Mouse (Mus musculus) lung, postnatal 0 days (tissue): ENCODE measurements at regions not wholly inside any gene's neighbourhood (a gene's known extent, or its start where the extent isn't known, plus 50 kb on each side); places are given as distances from the start of the nearest gene placed in this dataset.

Experiments
- ATAC-seq: fragments of 200-750 bp; cut with Nextera tagmentation; 2 replicates; pipeline ENCODE4 v1.8.0; 2017; ENCODE audit warnings: moderate library complexity
- DNase-seq: peaks from one replicate; pipeline ENCODE4 v3.0.0-alpha.2; 2016; ENCODE audit warnings: low spot score
- H3K27ac ChIP-seq: fragments of 300-500 bp; sonication (generic); 2 replicates; pipeline ENCODE4 v1.5.1; 2014; ENCODE audit warnings: antibody characterized with exemption, mild to moderate bottlenecking, low read length, mixed read lengths
- H3K27me3 ChIP-seq: fragments of 300-500 bp; sonication (generic); replicated peaks from 2 replicates; pipeline ENCODE4 v1.6.1; 2014; ENCODE audit warnings: low read length, mixed read lengths; ENCODE audit not compliant: insufficient read depth
- H3K36me3 ChIP-seq: fragments of 300-500 bp; sonication (generic); 2 replicates; pipeline ENCODE4 v1.6.1; 2014; ENCODE audit warnings: low read length, mixed read lengths; ENCODE audit not compliant: insufficient read depth
- H3K4me1 ChIP-seq: fragments of 300-500 bp; sonication (generic); 2 replicates; pipeline ENCODE4 v1.6.1; 2014; ENCODE audit warnings: antibody characterized with exemption, low read depth, low read length, mixed read lengths; ENCODE audit not compliant: insufficient read depth
- H3K4me2 ChIP-seq: fragments of 300-500 bp; sonication (generic); replicated peaks from 2 replicates; pipeline ENCODE4 v1.6.1; 2014; ENCODE audit warnings: low read depth, mild to moderate bottlenecking, low read length, moderate library complexity, mixed read lengths
- H3K4me3 ChIP-seq: fragments of 300-500 bp; sonication (generic); 2 replicates; pipeline ENCODE4 v1.5.1; 2014; ENCODE audit warnings: low read depth, low read length
- H3K9ac ChIP-seq: fragments of 300-500 bp; sonication (generic); replicated peaks from 2 replicates; pipeline ENCODE4 v1.6.1; 2014; ENCODE audit warnings: low read depth, mild to moderate bottlenecking
- H3K9me3 ChIP-seq: fragments of 300-500 bp; sonication (generic); 2 replicates; pipeline ENCODE4 v1.6.1; 2016; ENCODE audit warnings: low read length, mixed read lengths
- CTCF ChIP-seq: IDR thresholded peaks from 2 replicates; pipeline ENCODE4 v1.5.1; 2016; ENCODE audit warnings: antibody characterized with exemption, mild to moderate bottlenecking
- EP300 ChIP-seq: IDR thresholded peaks from 2 replicates; pipeline ENCODE4 v1.6.1; 2016; ENCODE audit warnings: antibody characterized with exemption, mild to moderate bottlenecking, control low read depth
- WGBS: fragments of 180-500 bp; shearing (Covaris S2); extraction: QIAGEN DNeasy Blood & Tissue Kit; methylation state at CpG from one replicate; pipeline ENCODE4 v1.1.7; 2014; 5-methylcytosine and 5-hydroxymethylcytosine counted together

- Histone ChIP-seq H3K36me3 (no peaks in the 10 kb centered on the region), H3K27ac (peak overlapping the region; percentile 59; the same call in 1 of the 2 replicates), H3K4me2 (no peak overlapping the region), H3K27me3 (no peaks in the 10 kb centered on the region), H3K4me1 (no peaks in the 10 kb centered on the region), H3K9ac (no peak overlapping the region), H3K9me3 (no peaks in the 10 kb centered on the region), H3K4me3 (no peak overlapping the region)
- DNase-seq (peak; percentile 78), ATAC-seq (peak; percentile 93)
- WGBS = 52% methylated on average over 3 of the region's 3 CpGs
- TF ChIP-seq EP300 (peak; percentile 89), CTCF (no peak)
Observed at GRCm38 (mm10) chr6:81647615-81648375, 275.7 kb upstream of the Gcfc2 start.

- no peak overlapping the region for H3K4me2 ChIP-seq
- no peak overlapping the region for H3K9ac ChIP-seq
- H3K4me3 ChIP-seq = no peak overlapping the region
- no peaks in the 10 kb centered on the region for H3K4me1 ChIP-seq
- ATAC-seq = no peak
- no peaks in the 10 kb centered on the region for H3K36me3 ChIP-seq
- no peaks in the 10 kb centered on the region for H3K9me3 ChIP-seq
- WGBS = 36% methylated on average over 2 of the region's 2 CpGs
- no peak for DNase-seq
- H3K27ac ChIP-seq = no peak overlapping the region
- TF ChIP-seq EP300 (no peak), CTCF (no peak)
- no peaks in the 10 kb centered on the region for H3K27me3 ChIP-seq
Observed at GRCm38 (mm10) chr6:81651856-81652255, 271.6 kb upstream of the Gcfc2 start.

- WGBS = 84% methylated on average over 2 of the region's 2 CpGs
- no peak for ATAC-seq
Observed at GRCm38 (mm10) chr6:81655205-81655604, 268.3 kb upstream of the Gcfc2 start.

GRCm38 (mm10) chr6:81660478-81661395 is 262.7 kb upstream of the Gcfc2 start:
- no peak for ATAC-seq
- Histone ChIP-seq H3K4me2 (no peak overlapping the region), H3K4me3 (no peak overlapping the region), H3K9me3 (no peaks in the 10 kb centered on the region), H3K27me3 (no peaks in the 10 kb centered on the region), H3K36me3 (no peaks in the 10 kb centered on the region), H3K9ac (no peak overlapping the region), H3K4me1 (no peaks in the 10 kb centered on the region), H3K27ac (no peak overlapping the region)
- TF ChIP-seq EP300 (no peak), CTCF (no peak)
- no peak for DNase-seq
- WGBS = 50% methylated on average over 17 of the region's 17 CpGs

More at GRCm38 (mm10) chr6:81655205-81655604, 268.3 kb upstream of the Gcfc2 start:
- no peaks in the 10 kb centered on the region for H3K36me3 ChIP-seq
- DNase-seq = no peak
- H3K27me3 ChIP-seq = no peaks in the 10 kb centered on the region
- no peak overlapping the region for H3K9ac ChIP-seq
- no peak overlapping the region for H3K4me2 ChIP-seq
- H3K9me3 ChIP-seq = no peaks in the 10 kb centered on the region
- TF ChIP-seq CTCF (no peak), EP300 (no peak)
- no peak overlapping the region for H3K4me3 ChIP-seq
- H3K4me1 ChIP-seq = no peaks in the 10 kb centered on the region
- no peak overlapping the region for H3K27ac ChIP-seq

- DNase-seq (no peak), ATAC-seq (peak; percentile 41; the same call in 1 of the 2 replicates)
- 47% methylated on average over 1 of the region's 1 CpGs for WGBS
- H3K9ac ChIP-seq = no peak overlapping the region
- no peaks in the 10 kb centered on the region for H3K27me3 ChIP-seq
- H3K9me3 ChIP-seq = no peaks in the 10 kb centered on the region
- TF ChIP-seq CTCF (no peak), EP300 (peak; percentile 32; the same call in 1 of the 2 replicates)
- H3K4me1 ChIP-seq = no peaks in the 10 kb centered on the region
- no peak overlapping the region for H3K4me2 ChIP-seq
- H3K27ac ChIP-seq = no peak overlapping the region
- no peaks in the 10 kb centered on the region for H3K36me3 ChIP-seq
- no peak overlapping the region for H3K4me3 ChIP-seq
Observed at GRCm38 (mm10) chr6:81668944-81669343, 254.5 kb upstream of the Gcfc2 start.

- Histone ChIP-seq H3K27ac (no peak overlapping the region), H3K4me2 (no peak overlapping the region), H3K9ac (no peak overlapping the region), H3K27me3 (no peaks in the 10 kb centered on the region), H3K4me1 (no peaks in the 10 kb centered on the region), H3K9me3 (no peaks in the 10 kb centered on the region), H3K4me3 (no peak overlapping the region), H3K36me3 (no peaks in the 10 kb centered on the region)
- TF ChIP-seq EP300 (no peak), CTCF (no peak)
- WGBS = 66% methylated on average over 2 of the region's 2 CpGs
- DNase-seq (no peak), ATAC-seq (no peak)
Observed at GRCm38 (mm10) chr6:81673316-81673715, 250.2 kb upstream of the Gcfc2 start.
